Mouse (Mus musculus): ENCODE results near the gene Kbtbd8.

Gene Kbtbd8

GRCm38 (mm10) chr6:95116946-95117345 is at the start of gene Kbtbd8:
Kbtbd8 (plus strand) TSS chr6:95117240.
- peak; percentile 8 to 10 for DNase-seq (ENCODE audit: low spot score in 2 of 2)

- no peak for DNase-seq (ENCODE audit: low spot score in 2 of 2)
These were observed 47.3 kb upstream of the Kbtbd8 start for GRCm38 (mm10) chr6:95069753-95070152.

GRCm38 (mm10) chr6:95085276-95085675 is 31.8 kb upstream of the Kbtbd8 start:
- DNase-seq (ENCODE audit: low spot score in 2 of 2), result no peak

- peak in 1 of 2 experiments; percentile 9 for DNase-seq (ENCODE audit: low spot score in 2 of 2)
These were observed 29.7 kb upstream of the Kbtbd8 start for GRCm38 (mm10) chr6:95087154-95087846.

GRCm38 (mm10) chr6:95088075-95088474 is 29.0 kb upstream of the Kbtbd8 start:
- DNase-seq (ENCODE audit: low spot score in 2 of 2), result no peak

- no peak for DNase-seq (ENCODE audit: low spot score in 2 of 2)
These were observed 22.3 kb upstream of the Kbtbd8 start for GRCm38 (mm10) chr6:95094695-95095094.

GRCm38 (mm10) chr6:95098366-95099109 is 18.5 kb upstream of the Kbtbd8 start:
- DNase-seq (ENCODE audit: low spot score in 2 of 2), result peak; percentile 45 to 83

GRCm38 (mm10) chr6:95103706-95104105 is 13.3 kb upstream of the Kbtbd8 start:
- no peak for DNase-seq (ENCODE audit: low spot score in 2 of 2)

- no peak for DNase-seq (ENCODE audit: low spot score in 2 of 2)
These were observed 8.6 kb upstream of the Kbtbd8 start for GRCm38 (mm10) chr6:95108437-95108836.

GRCm38 (mm10) chr6:95109691-95110450 is 7.2 kb upstream of the Kbtbd8 start:
- DNase-seq (ENCODE audit: low spot score in 2 of 2), result no peak

GRCm38 (mm10) chr6:95112015-95112414 is 5.0 kb upstream of the Kbtbd8 start:
- no peak for DNase-seq (ENCODE audit: low spot score in 2 of 2)

GRCm38 (mm10) chr6:95116513-95116912 is 527 bp upstream of the Kbtbd8 start:
- no peak for DNase-seq (ENCODE audit: low spot score in 2 of 2)

GRCm38 (mm10) chr6:95117614-95118541 is 838 bp downstream of the Kbtbd8 start:
- peak; percentile 93 to 96 for DNase-seq (ENCODE audit: low spot score in 2 of 2)

GRCm38 (mm10) chr6:95119389-95119788 is 2.3 kb downstream of the Kbtbd8 start:
- DNase-seq (ENCODE audit: low spot score in 2 of 2), result no peak

GRCm38 (mm10) chr6:95149931-95150534 is 33.0 kb downstream of the Kbtbd8 start:
- DNase-seq (ENCODE audit: low spot score in 2 of 2), result no peak

GRCm38 (mm10) chr6:95150885-95151284 is 33.8 kb downstream of the Kbtbd8 start:
- DNase-seq (ENCODE audit: low spot score in 2 of 2), result no peak

GRCm38 (mm10) chr6:95151563-95151962 is 34.5 kb downstream of the Kbtbd8 start:
- no peak for DNase-seq (ENCODE audit: low spot score in 2 of 2)

GRCm38 (mm10) chr6:95163965-95164364 is 46.9 kb downstream of the Kbtbd8 start:
- DNase-seq (ENCODE audit: low spot score in 2 of 2), result no peak

- DNase-seq (ENCODE audit: low spot score in 2 of 2), result no peak
These were observed 48.6 kb downstream of the Kbtbd8 start for GRCm38 (mm10) chr6:95165630-95166029.

- peak in 1 of 2 experiments; percentile 13 for DNase-seq (ENCODE audit: low spot score in 2 of 2)
These were observed 50.7 kb downstream of the Kbtbd8 start for GRCm38 (mm10) chr6:95167668-95168227.

Measured in frontal cortex, postnatal 10 days (tissue).